Mouse (Mus musculus) heart, postnatal 10 days (tissue): ENCODE measurements around the gene A430078G23Rik. TPM values are rescaled to one million over a fixed set of nuclear protein-coding genes. Genes with fewer than 3 reads are reported as not detected.

Experiments used
- total RNA-seq, 2 experiments: library from RNA; stranded (reverse); gene quantifications; 2 replicates each; pipeline ENCODE4 v1.2.3; 2021

A430078G23Rik gene
- total RNA-seq, 2 experiments from 2014 or later, result 0.27 to 0.29 TPM

Other genes starting within 250 kb of the A430078G23Rik start
- 100 to 1,000 TPM; 129 to 144 TPM for gene Insr, start 73.8 kb upstream of the A430078G23Rik start, total RNA-seq
- gene Arhgef18, start 39.6 kb downstream of the A430078G23Rik start, total RNA-seq, result 10 to 100 TPM; 19.6 to 22.7 TPM
- 1 to 10 TPM; 4.4 to 5.5 TPM for gene Pex11g, start 114.3 kb downstream of the A430078G23Rik start, total RNA-seq
- gene Tex45, start 117.4 kb downstream of the A430078G23Rik start, total RNA-seq, result under 1 TPM in 1 of 2 experiments, not detected in 1; 0.17 TPM
- 10 to 100 TPM; 25.7 to 27.2 TPM for gene Zfp358, start 139.7 kb downstream of the A430078G23Rik start, total RNA-seq
- gene Mcoln1, start 147.0 kb downstream of the A430078G23Rik start, total RNA-seq, result 10 to 100 TPM; 27.1 to 28.3 TPM
- 10 to 100 TPM; 12.9 to 13.8 TPM for gene Pnpla6, start 162.0 kb downstream of the A430078G23Rik start, total RNA-seq
- under 1 TPM; 0.30 to 0.91 TPM for gene C330021F23Rik, start 214.6 kb downstream of the A430078G23Rik start, total RNA-seq
- 1 to 10 TPM; 1.1 to 1.9 TPM for gene Camsap3, start 233.9 kb downstream of the A430078G23Rik start, total RNA-seq